Mouse (Mus musculus) liver, postnatal 0 days (tissue): ENCODE data around the gene Rsph3b. TPM values are rescaled to one million over a fixed set of nuclear protein-coding genes. Genes with fewer than 3 reads are reported as not detected.

ENCODE experiments used
- ATAC-seq: fragments of 200-750 bp; cut with Nextera tagmentation; 2 replicates; pipeline ENCODE4 v1.8.0; 2017; ENCODE audit warnings: mild to moderate bottlenecking, moderate library complexity
- DNase-seq: peaks from one replicate; pipeline ENCODE4 v3.0.0-alpha.2; 2016
- H3K27ac ChIP-seq: fragments of 300-500 bp; sonication (generic); 2 replicates; pipeline ENCODE4 v1.5.1; 2014; ENCODE audit warnings: antibody characterized with exemption, moderate library complexity, mild to moderate bottlenecking, low read depth
- H3K27me3 ChIP-seq: fragments of 300-500 bp; sonication (generic); 2 replicates; pipeline ENCODE4 v1.6.1; 2014; ENCODE audit warnings: low read length, control low read depth, mixed read lengths; ENCODE audit not compliant: insufficient read depth
- H3K36me3 ChIP-seq: fragments of 300-500 bp; sonication (generic); replicated peaks from 2 replicates; pipeline ENCODE4 v1.6.1; 2014; ENCODE audit warnings: mild to moderate bottlenecking, control low read depth, low read length, moderate library complexity, mixed read lengths; ENCODE audit not compliant: insufficient read depth
- H3K4me1 ChIP-seq: fragments of 300-500 bp; sonication (generic); 2 replicates; pipeline ENCODE4 v1.6.1; 2014; ENCODE audit warnings: antibody characterized with exemption, mild to moderate bottlenecking, control low read depth; ENCODE audit not compliant: insufficient read depth
- H3K4me2 ChIP-seq: fragments of 300-500 bp; sonication (generic); 2 replicates; pipeline ENCODE4 v1.6.1; 2014; ENCODE audit warnings: low read depth, mild to moderate bottlenecking, low read length, moderate library complexity, mixed read lengths
- H3K4me3 ChIP-seq: fragments of 300-500 bp; sonication (generic); 2 replicates; pipeline ENCODE4 v1.5.1; 2014; ENCODE audit warnings: low read depth, low read length
- H3K9ac ChIP-seq: fragments of 300-500 bp; sonication (generic); replicated peaks from 2 replicates; pipeline ENCODE4 v1.6.1; 2014; ENCODE audit warnings: mild to moderate bottlenecking, moderate library complexity
- H3K9me3 ChIP-seq: fragments of 300-500 bp; sonication (generic); 2 replicates; pipeline ENCODE4 v1.6.1; 2016; ENCODE audit warnings: mild to moderate bottlenecking, control low read depth, low read length, mixed read lengths
- CTCF ChIP-seq: sonication (generic); IDR thresholded peaks from 2 replicates; pipeline ENCODE4 v1.5.1; 2016; ENCODE audit warnings: antibody characterized with exemption, low read depth
- EP300 ChIP-seq: IDR thresholded peaks from 2 replicates; pipeline ENCODE4 v1.6.1; 2016; ENCODE audit warnings: antibody characterized with exemption, low read depth, mild to moderate bottlenecking
- WGBS: fragments of 180-500 bp; shearing (Covaris S2); extraction: QIAGEN DNeasy Blood & Tissue Kit; methylation state at CpG from one replicate; pipeline ENCODE4 v1.1.7; 2014; ENCODE audit not compliant: insufficient replicate concordance; 5-methylcytosine and 5-hydroxymethylcytosine counted together
- polyA plus RNA-seq: library from polyadenylated mRNA; unstranded; fragments of >200 nt; fragmentation: Nextera tagmentation; extraction: Ambion mirVana; gene quantifications from 2 replicates; pipeline ENCODE4 v1.2.1, GENCODE M21; 2015

Rsph3b gene
- polyA plus RNA-seq, 1 experiment from 2014 or later: 13.2 TPM

DNA sequence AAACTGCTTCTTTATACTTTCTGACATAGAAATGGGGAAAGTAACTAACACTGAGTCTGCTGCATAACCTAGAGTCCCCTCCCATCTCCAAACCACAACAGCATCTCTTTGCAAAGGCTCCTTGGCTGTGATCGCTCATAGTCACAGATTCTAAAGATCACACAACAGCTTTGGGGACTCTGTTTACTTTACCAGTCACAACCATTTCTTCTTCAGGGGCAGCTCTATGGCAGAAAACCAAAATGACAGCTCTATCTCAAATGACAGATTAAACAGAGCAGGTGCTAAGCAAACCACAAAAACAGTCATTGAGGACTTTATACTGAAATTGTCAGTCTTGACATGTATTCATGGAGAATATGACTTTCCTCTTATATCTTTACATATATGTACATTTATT lies 62.0 kb downstream of the Rsph3b start:
- Histone ChIP-seq H3K36me3 (no peaks in the 10 kb centered on the region), H3K9ac (no peak overlapping the region), H3K4me2 (no peak overlapping the region), H3K9me3 (no peaks in the 10 kb centered on the region), H3K4me3 (no peak overlapping the region), H3K27me3 (no peaks in the 10 kb centered on the region), H3K4me1 (no peaks in the 10 kb centered on the region), H3K27ac (no peak overlapping the region)
- TF ChIP-seq CTCF: no peak
- no peak for TF ChIP-seq EP300
- no peak for ATAC-seq
- WGBS: 38% methylated on average over 1 of the region's 1 CpGs
- no peak for DNase-seq

DNA sequence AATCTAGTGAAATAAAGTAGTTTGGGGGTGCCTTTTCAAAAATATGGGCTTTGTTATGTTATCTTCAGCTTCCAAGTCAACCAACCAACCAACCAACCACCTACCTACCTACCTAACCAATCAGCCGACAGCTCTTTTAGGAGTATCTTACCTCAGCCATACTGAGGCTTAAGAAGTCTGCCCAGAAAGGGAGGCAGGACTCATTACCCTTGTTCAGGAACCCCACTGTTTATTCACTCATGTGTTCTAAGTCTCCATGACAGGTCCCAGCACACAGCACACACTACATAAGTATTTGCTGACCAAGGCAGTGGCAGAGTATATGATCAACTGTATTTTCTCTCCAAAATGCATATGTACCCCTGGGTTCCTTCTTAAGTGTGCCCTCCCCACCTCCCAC lies 64.0 kb downstream of the Rsph3b start:
- no peak for DNase-seq
- WGBS: 90% methylated on average over 1 of the region's 1 CpGs
- Histone ChIP-seq H3K27ac (no peak overlapping the region), H3K36me3 (no peaks in the 10 kb centered on the region), H3K27me3 (no peaks in the 10 kb centered on the region), H3K9me3 (no peaks in the 10 kb centered on the region), H3K4me1 (no peaks in the 10 kb centered on the region), H3K4me2 (no peak overlapping the region), H3K4me3 (no peak overlapping the region), H3K9ac (no peak overlapping the region)
- ATAC-seq: no peak
- no peak for TF ChIP-seq CTCF
- no peak for TF ChIP-seq EP300

DNA sequence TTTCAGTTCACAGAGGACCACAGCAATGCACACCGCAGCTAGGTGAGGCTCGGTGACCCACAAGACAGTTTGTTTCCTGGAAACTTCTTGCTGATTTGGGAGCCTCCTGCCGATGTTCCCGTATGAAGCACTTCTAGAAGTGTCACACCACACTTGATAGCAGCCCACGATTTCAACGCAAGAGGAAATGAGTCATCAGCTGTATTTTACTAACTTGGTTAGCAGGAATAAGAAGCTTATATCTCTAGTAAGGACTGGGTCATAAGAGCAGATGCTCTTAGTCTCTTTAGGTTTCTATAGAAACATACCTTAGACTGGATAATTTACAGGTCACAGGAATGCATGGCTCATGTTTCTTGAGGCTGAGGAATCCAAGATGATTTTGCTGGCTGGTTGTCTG lies 67.2 kb downstream of the Rsph3b start:
- no peak overlapping the region for H3K4me3 ChIP-seq
- ATAC-seq: no peak
- H3K9ac ChIP-seq: no peak overlapping the region
- DNase-seq: no peak
- H3K27me3 ChIP-seq: no peaks in the 10 kb centered on the region
- TF ChIP-seq CTCF (no peak), EP300 (no peak)
- no peaks in the 10 kb centered on the region for H3K4me1 ChIP-seq
- H3K9me3 ChIP-seq: no peaks in the 10 kb centered on the region
- no peak overlapping the region for H3K27ac ChIP-seq
- 54% methylated on average over 6 of the region's 6 CpGs for WGBS
- H3K4me2 ChIP-seq: no peak overlapping the region
- H3K36me3 ChIP-seq: no peaks in the 10 kb centered on the region

GRCm38 (mm10) chr17:6871421-6871820 lies 77.1 kb downstream of the Rsph3b start:
- no peaks in the 10 kb centered on the region for H3K9me3 ChIP-seq
- 71% methylated on average over 2 of the region's 2 CpGs for WGBS
- no peak overlapping the region for H3K9ac ChIP-seq
- no peaks in the 10 kb centered on the region; the same call in none of the 2 replicates for H3K4me1 ChIP-seq
- ATAC-seq: no peak
- no peak overlapping the region for H3K27ac ChIP-seq
- DNase-seq: no peak
- no peak overlapping the region for H3K4me3 ChIP-seq
- no peaks in the 10 kb centered on the region for H3K27me3 ChIP-seq
- TF ChIP-seq EP300 (no peak), CTCF (no peak)
- H3K4me2 ChIP-seq: no peak overlapping the region
- no peaks in the 10 kb centered on the region for H3K36me3 ChIP-seq

DNA sequence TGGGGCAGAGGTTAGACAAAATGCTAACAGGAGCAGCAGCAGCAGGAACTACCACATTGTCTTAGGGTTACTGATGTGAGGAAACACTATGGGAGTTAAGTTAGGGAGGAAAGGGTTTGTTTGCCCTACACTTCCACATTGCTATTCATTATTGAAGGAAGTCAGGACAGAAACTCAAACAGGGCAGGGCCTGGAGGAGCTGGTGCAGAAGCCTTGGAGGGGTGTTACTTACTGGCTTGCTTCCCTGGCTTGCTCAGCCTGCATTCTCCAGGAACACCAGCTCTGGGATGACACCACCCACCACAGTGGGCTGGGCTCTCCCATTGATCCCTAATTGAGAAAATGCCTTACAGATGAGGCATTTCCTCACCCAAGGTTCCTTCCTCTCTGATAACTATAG lies 79.7 kb downstream of the Rsph3b start:
- Histone ChIP-seq H3K27me3 (0 out of 2 replicates have a peak, but pooled peaks cover 2% of the 10 kb centered on the region), H3K4me3 (no peak overlapping the region), H3K4me2 (no peak overlapping the region), H3K9ac (no peak overlapping the region), H3K4me1 (no peaks in the 10 kb centered on the region; the same call in none of the 2 replicates), H3K27ac (no peak overlapping the region), H3K9me3 (no peaks in the 10 kb centered on the region), H3K36me3 (no peaks in the 10 kb centered on the region)
- TF ChIP-seq CTCF: no peak
- ATAC-seq (no peak), DNase-seq (no peak)

- peaks cover 6% of the 10 kb centered on the region; the same call in 1 of the 2 replicates for H3K27me3 ChIP-seq
- no peak overlapping the region for H3K27ac ChIP-seq
- no peaks in the 10 kb centered on the region for H3K36me3 ChIP-seq
- no peaks in the 10 kb centered on the region; the same call in none of the 2 replicates for H3K4me1 ChIP-seq
- DNase-seq (peak; percentile 13), ATAC-seq (no peak)
- H3K4me2 ChIP-seq: no peak overlapping the region
- H3K4me3 ChIP-seq: no peak overlapping the region
- 18% methylated on average over 7 of the region's 7 CpGs for WGBS
- H3K9ac ChIP-seq: no peak overlapping the region; the same call in 1 of the 2 replicates
- TF ChIP-seq EP300: no peak
- no peak for TF ChIP-seq CTCF
- no peaks in the 10 kb centered on the region for H3K9me3 ChIP-seq
Observed at GRCm38 (mm10) chr17:6867740-6868139, 80.7 kb downstream of the Rsph3b start.

DNA sequence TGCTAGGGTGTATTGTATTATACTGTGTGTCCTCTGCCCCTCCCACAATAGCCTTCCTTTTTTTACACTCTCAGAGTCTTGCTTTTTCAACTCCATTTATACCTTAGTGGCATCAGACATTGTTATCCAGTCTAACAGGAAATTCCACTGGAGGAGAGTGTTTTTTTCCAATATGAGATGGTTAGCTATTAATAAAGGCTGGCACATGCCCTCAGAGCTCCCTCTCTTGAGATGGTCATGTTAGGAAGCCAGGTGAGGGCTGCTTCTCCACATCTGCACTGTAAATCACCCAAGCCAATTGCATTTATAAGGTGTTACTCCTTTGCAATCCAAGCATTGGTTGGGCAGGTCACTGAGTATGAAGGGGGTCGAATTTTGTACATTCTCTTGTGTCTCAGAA lies 81.9 kb downstream of the Rsph3b start:
- Histone ChIP-seq H3K36me3 (no peaks in the 10 kb centered on the region), H3K9me3 (no peaks in the 10 kb centered on the region), H3K4me1 (peaks cover 5% of the 10 kb centered on the region), H3K4me2 (no peak overlapping the region), H3K4me3 (no peak overlapping the region), H3K27me3 (peaks cover 10% of the 10 kb centered on the region; the same call in 1 of the 2 replicates), H3K9ac (no peak overlapping the region), H3K27ac (no peak overlapping the region)
- 58% methylated on average over 1 of the region's 1 CpGs for WGBS
- no peak for DNase-seq
- ATAC-seq: no peak
- TF ChIP-seq EP300 (no peak), CTCF (no peak)
